Mouse (Mus musculus): ENCODE results near the gene Wdsub1. TPM values are rescaled to one million over a fixed set of nuclear protein-coding genes. Genes with fewer than 3 reads are reported as not detected.
A peak's percentile ranks its signal among the peaks of the same experiment; 100 is the strongest.

The Wdsub1 gene
- total and polyA plus RNA-seq, 2 experiments from 2014 or later = 42.8 to 268 TPM

GRCm38 (mm10) chr2:59841944-59842343 is 40.4 kb downstream of the Wdsub1 start:
- whole genome bisulfite sequencing = 86% methylated on average over 11 of the region's 11 CpGs
- ATAC-seq (ENCODE audit: insufficient read depth, low read depth) = no peak
- H3K36me3 ChIP-seq (replicated peaks; ENCODE audit: control insufficient read depth, insufficient read depth, low read length) = peaks cover 39% of the 10 kb centered on the region

GRCm38 (mm10) chr2:59841189-59841939 is 41.0 kb downstream of the Wdsub1 start:
- WGBS = 59% methylated on average over 12 of the region's 12 CpGs
- no peak for DNase-seq (ENCODE audit: low spot score)
- Histone ChIP-seq H3K4me1 (ENCODE audit: control insufficient read depth, insufficient read depth) (no peaks in the 10 kb centered on the region), H3K4me2 (ENCODE audit: low read depth, low read length) (no peak overlapping the region), H3K9ac (replicated peaks; ENCODE audit: low read depth, low read length) (no peak overlapping the region), H3K4me3 (ENCODE audit: low read depth, low read length) (no peak overlapping the region), H3K27ac (ENCODE audit: low read depth) (no peak overlapping the region), H3K9me3 (replicated peaks; ENCODE audit: control insufficient read depth, low read length) (no peaks in the 10 kb centered on the region), H3K36me3 (replicated peaks; ENCODE audit: control insufficient read depth, insufficient read depth, low read length) (peaks cover 44% of the 10 kb centered on the region), H3K27me3 (ENCODE audit: control insufficient read depth, insufficient read depth, low read length) (no peaks in the 10 kb centered on the region)
- TF ChIP-seq EP300 (IDR thresholded peaks at IDR 0.05; ENCODE audit: low read depth) = no peak
- TF ChIP-seq CTCF (IDR thresholded peaks at IDR 0.05; ENCODE audit: low read depth) = no peak
- ATAC-seq (ENCODE audit: insufficient read depth, low read depth) = peak; percentile 40

More at GRCm38 (mm10) chr2:59841944-59842343, 40.4 kb downstream of the Wdsub1 start:
- no peak overlapping the region for H3K4me3 ChIP-seq (ENCODE audit: low read depth, low read length)
- no peak overlapping the region for H3K9ac ChIP-seq (replicated peaks; ENCODE audit: low read depth, low read length)
- H3K27me3 ChIP-seq (ENCODE audit: control insufficient read depth, insufficient read depth, low read length) = no peaks in the 10 kb centered on the region
- TF ChIP-seq CTCF (IDR thresholded peaks at IDR 0.05; ENCODE audit: low read depth) = no peak
- no peak for TF ChIP-seq EP300 (IDR thresholded peaks at IDR 0.05; ENCODE audit: low read depth)
- no peak for DNase-seq (ENCODE audit: low spot score)
- H3K9me3 ChIP-seq (replicated peaks; ENCODE audit: control insufficient read depth, low read length) = no peaks in the 10 kb centered on the region
- no peaks in the 10 kb centered on the region for H3K4me1 ChIP-seq (ENCODE audit: control insufficient read depth, insufficient read depth)
- H3K27ac ChIP-seq (ENCODE audit: low read depth) = no peak overlapping the region
- H3K4me2 ChIP-seq (ENCODE audit: low read depth, low read length) = no peak overlapping the region

- no peak overlapping the region for H3K27ac ChIP-seq (ENCODE audit: low read depth)
- H3K4me3 ChIP-seq (ENCODE audit: low read depth, low read length) = no peak overlapping the region
- WGBS = 85% methylated on average over 4 of the region's 4 CpGs
- H3K36me3 ChIP-seq (replicated peaks; ENCODE audit: control insufficient read depth, insufficient read depth, low read length) = peaks cover 55% of the 10 kb centered on the region
- no peaks in the 10 kb centered on the region for H3K9me3 ChIP-seq (replicated peaks; ENCODE audit: control insufficient read depth, low read length)
- ATAC-seq (ENCODE audit: insufficient read depth, low read depth) = no peak
- DNase-seq (ENCODE audit: low spot score) = no peak
- H3K4me2 ChIP-seq (ENCODE audit: low read depth, low read length) = no peak overlapping the region
- no peaks in the 10 kb centered on the region for H3K4me1 ChIP-seq (ENCODE audit: control insufficient read depth, insufficient read depth)
- TF ChIP-seq CTCF (IDR thresholded peaks at IDR 0.05; ENCODE audit: low read depth) = no peak
- H3K9ac ChIP-seq (replicated peaks; ENCODE audit: low read depth, low read length) = no peak overlapping the region
- no peaks in the 10 kb centered on the region for H3K27me3 ChIP-seq (ENCODE audit: control insufficient read depth, insufficient read depth, low read length)
Observed at GRCm38 (mm10) chr2:59840191-59840590, 42.2 kb downstream of the Wdsub1 start.

GRCm38 (mm10) chr2:59839755-59840154 is 42.6 kb downstream of the Wdsub1 start:
- no peak overlapping the region for H3K9ac ChIP-seq (replicated peaks; ENCODE audit: low read depth, low read length)
- H3K4me2 ChIP-seq (ENCODE audit: low read depth, low read length) = no peak overlapping the region
- DNase-seq (ENCODE audit: low spot score) (no peak), ATAC-seq (ENCODE audit: insufficient read depth, low read depth) (no peak)
- TF ChIP-seq EP300 (IDR thresholded peaks at IDR 0.05; ENCODE audit: low read depth) (no peak), CTCF (IDR thresholded peaks at IDR 0.05; ENCODE audit: low read depth) (no peak)
- H3K9me3 ChIP-seq (replicated peaks; ENCODE audit: control insufficient read depth, low read length) = no peaks in the 10 kb centered on the region
- H3K4me1 ChIP-seq (ENCODE audit: control insufficient read depth, insufficient read depth) = no peaks in the 10 kb centered on the region
- no peaks in the 10 kb centered on the region for H3K27me3 ChIP-seq (ENCODE audit: control insufficient read depth, insufficient read depth, low read length)
- no peak overlapping the region for H3K4me3 ChIP-seq (ENCODE audit: low read depth, low read length)
- no peak overlapping the region for H3K27ac ChIP-seq (ENCODE audit: low read depth)
- 85% methylated on average over 2 of the region's 2 CpGs for WGBS
- H3K36me3 ChIP-seq (replicated peaks; ENCODE audit: control insufficient read depth, insufficient read depth, low read length) = peaks cover 59% of the 10 kb centered on the region

GRCm38 (mm10) chr2:59838825-59839224 is 43.6 kb downstream of the Wdsub1 start:
- Histone ChIP-seq H3K4me3 (ENCODE audit: low read depth, low read length) (no peak overlapping the region), H3K9ac (replicated peaks; ENCODE audit: low read depth, low read length) (no peak overlapping the region), H3K27me3 (ENCODE audit: control insufficient read depth, insufficient read depth, low read length) (no peaks in the 10 kb centered on the region), H3K4me2 (ENCODE audit: low read depth, low read length) (no peak overlapping the region), H3K4me1 (ENCODE audit: control insufficient read depth, insufficient read depth) (peaks cover 7% of the 10 kb centered on the region; the same call in 1 of the 2 replicates), H3K9me3 (replicated peaks; ENCODE audit: control insufficient read depth, low read length) (no peaks in the 10 kb centered on the region), H3K27ac (ENCODE audit: low read depth) (peak overlapping the region; percentile 58; the same call in 1 of the 2 replicates), H3K36me3 (replicated peaks; ENCODE audit: control insufficient read depth, insufficient read depth, low read length) (peaks cover 63% of the 10 kb centered on the region)
- DNase-seq (ENCODE audit: low spot score) (no peak), ATAC-seq (ENCODE audit: insufficient read depth, low read depth) (no peak)
- 67% methylated on average over 8 of the region's 8 CpGs for WGBS
- TF ChIP-seq CTCF (IDR thresholded peaks at IDR 0.05; ENCODE audit: low read depth) = no peak
- peak; percentile 75; the same call in 1 of the 2 replicates for TF ChIP-seq EP300 (IDR thresholded peaks at IDR 0.05; ENCODE audit: low read depth)

GRCm38 (mm10) chr2:59831831-59832230 is 50.6 kb downstream of the Wdsub1 start:
- H3K9me3 ChIP-seq (replicated peaks; ENCODE audit: control insufficient read depth, low read length) = no peaks in the 10 kb centered on the region
- no peak overlapping the region for H3K9ac ChIP-seq (replicated peaks; ENCODE audit: low read depth, low read length)
- no peak for ATAC-seq (ENCODE audit: insufficient read depth, low read depth)
- H3K4me1 ChIP-seq (ENCODE audit: control insufficient read depth, insufficient read depth) = peaks cover 58% of the 10 kb centered on the region
- no peak overlapping the region for H3K27ac ChIP-seq (ENCODE audit: low read depth)
- TF ChIP-seq CTCF (IDR thresholded peaks at IDR 0.05; ENCODE audit: low read depth) = no peak
- peaks cover 24% of the 10 kb centered on the region for H3K36me3 ChIP-seq (replicated peaks; ENCODE audit: control insufficient read depth, insufficient read depth, low read length)
- H3K4me3 ChIP-seq (ENCODE audit: low read depth, low read length) = no peak overlapping the region
- H3K27me3 ChIP-seq (ENCODE audit: control insufficient read depth, insufficient read depth, low read length) = no peaks in the 10 kb centered on the region
- WGBS = 65% methylated on average over 7 of the region's 7 CpGs
- no peak for DNase-seq (ENCODE audit: low spot score)
- H3K4me2 ChIP-seq (ENCODE audit: low read depth, low read length) = no peak overlapping the region

All from heart, postnatal 0 days (tissue).